Mouse (Mus musculus): ENCODE measurements at regions not wholly inside any gene's neighbourhood (a gene's known extent, or its start where the extent isn't known, plus 50 kb on each side); places are given as distances from the start of the nearest gene placed in this dataset.

DNA sequence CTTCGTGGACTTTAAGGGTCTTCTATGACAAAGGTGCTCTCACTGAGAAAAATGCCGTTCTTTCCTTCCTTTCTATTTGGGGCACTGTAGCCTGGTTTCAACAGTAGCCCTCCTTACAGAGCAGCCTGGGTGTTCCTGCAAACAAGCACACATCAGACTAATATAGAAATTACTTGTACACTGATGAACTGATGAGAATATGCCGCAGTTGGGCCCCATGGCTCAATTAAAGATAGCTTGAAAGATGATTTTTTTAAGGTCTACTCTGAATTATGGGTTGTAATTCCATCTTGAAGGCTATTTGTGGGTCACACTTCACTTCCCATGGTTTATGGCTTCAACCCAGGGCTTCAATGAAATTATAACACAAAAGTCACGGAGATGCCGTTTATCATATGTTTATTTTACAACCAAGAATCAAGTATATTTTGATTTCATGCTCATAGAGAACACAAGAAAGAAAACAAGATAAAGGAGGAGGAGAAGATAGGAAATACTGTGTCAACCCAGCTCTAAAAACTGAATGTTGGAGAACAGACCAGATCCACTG, 186.2 kb downstream of the Snx19 start:
- TF ChIP-seq POLR2A (IDR thresholded peaks at IDR 0.05; ENCODE audit: control insufficient read depth, low read depth, low read length), result no peak
- TF ChIP-seq CTCF (IDR thresholded peaks at IDR 0.05; ENCODE audit: control insufficient read depth, insufficient read depth, insufficient replicate concordance, low read depth, low read length), result no peak

All from testis, adult 2 months (tissue).